Mouse (Mus musculus): ENCODE measurements around the gene Fggy. TPM values are rescaled to one million over a fixed set of nuclear protein-coding genes. Genes with fewer than 3 reads are reported as not detected.

Gene Fggy
- total RNA-seq, 2 experiments from 2014 or later: 8.8 to 11.0 TPM

DNA sequence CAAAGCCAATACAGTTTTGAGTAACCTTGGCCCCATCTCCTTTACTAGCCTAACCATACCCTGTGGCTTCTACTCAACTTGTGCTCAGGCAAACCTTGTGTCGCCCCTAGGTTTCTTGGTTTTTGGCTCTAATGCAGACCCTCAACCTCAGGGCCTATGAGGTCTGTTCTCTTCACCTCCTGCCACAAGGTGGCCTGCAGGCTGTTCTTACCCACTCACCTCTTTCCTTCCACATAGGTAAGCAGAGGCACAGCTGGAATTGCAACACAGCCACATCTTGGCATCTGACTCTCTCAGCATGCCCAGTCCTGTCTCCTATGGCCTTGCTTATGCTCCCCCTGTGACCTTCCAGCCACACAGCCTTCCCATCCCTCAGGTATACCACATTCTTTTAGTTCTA, 114.7 kb downstream of the Fggy start:
- no peak for TF ChIP-seq CTCF (IDR thresholded peaks at IDR 0.05)
- Histone ChIP-seq H3K27ac (no peak overlapping the region), H3K4me3 (no peak overlapping the region)
- no peak for DNase-seq
- intact Hi-C loops (cut with DNase I): no loop called here

DNA sequence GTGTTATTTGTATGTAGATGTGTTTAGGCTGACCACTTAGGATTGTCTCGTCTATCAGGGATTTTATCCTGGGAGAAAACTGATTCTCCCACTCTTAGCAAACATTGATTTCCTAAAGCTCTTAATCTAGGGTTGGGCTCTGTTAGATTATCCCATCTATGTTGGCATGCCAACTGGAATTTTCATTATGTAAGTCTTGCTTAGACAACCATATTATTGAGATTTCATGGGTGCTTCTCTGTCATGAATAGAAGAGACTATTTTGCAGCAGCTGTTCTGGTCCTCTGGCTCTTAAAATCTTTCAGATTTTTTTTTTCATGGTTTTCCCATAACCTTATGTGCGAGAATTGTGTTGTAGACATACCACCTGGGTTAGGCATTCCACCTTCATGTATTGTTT, 119.1 kb downstream of the Fggy start:
- intact Hi-C loops (cut with DNase I): no loop called here

DNA sequence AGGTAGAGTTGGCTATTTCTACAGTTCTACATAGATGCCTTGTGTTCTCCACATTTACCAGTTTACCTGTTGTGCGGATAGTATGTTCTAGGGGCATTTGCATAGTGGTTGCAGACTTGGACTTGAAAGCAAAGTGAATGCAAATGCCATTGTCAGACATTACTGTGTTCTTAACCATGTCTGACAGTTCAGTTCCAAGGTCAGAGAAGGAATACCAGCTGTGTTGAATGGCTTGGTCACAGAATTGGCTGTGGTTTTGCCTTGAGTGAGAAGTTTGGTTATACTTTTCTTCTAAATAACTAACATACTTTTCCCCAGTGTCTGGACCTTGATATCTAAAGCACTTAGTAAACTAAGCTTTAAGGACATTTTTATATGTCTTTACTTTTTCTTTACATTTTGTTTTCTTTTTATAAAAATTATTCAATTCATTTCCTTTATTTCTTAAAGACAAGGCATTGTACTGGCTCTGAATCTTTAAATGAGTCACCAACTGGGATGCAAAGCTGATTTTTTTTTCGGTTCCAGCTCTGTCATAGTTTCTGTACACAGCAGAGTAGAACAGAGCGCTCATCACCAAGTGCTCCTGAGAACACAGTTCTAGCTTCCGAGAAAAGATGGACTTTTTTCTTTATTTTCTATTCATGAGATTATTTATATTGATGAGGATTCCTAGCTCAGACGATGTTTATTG, 123.6 kb downstream of the Fggy start:
- DNase-seq: no peak
- intact Hi-C loops (cut with DNase I): no loop called here
- Histone ChIP-seq H3K4me3 (no peak overlapping the region), H3K27ac (no peak overlapping the region)
- TF ChIP-seq CTCF (IDR thresholded peaks at IDR 0.05): no peak

More for the DNA sequence above, 119.1 kb downstream of the Fggy start:
- no peak overlapping the region for H3K27ac ChIP-seq
- no peak for DNase-seq
- no peak overlapping the region for H3K4me3 ChIP-seq
- no peak for TF ChIP-seq CTCF (IDR thresholded peaks at IDR 0.05)

DNA sequence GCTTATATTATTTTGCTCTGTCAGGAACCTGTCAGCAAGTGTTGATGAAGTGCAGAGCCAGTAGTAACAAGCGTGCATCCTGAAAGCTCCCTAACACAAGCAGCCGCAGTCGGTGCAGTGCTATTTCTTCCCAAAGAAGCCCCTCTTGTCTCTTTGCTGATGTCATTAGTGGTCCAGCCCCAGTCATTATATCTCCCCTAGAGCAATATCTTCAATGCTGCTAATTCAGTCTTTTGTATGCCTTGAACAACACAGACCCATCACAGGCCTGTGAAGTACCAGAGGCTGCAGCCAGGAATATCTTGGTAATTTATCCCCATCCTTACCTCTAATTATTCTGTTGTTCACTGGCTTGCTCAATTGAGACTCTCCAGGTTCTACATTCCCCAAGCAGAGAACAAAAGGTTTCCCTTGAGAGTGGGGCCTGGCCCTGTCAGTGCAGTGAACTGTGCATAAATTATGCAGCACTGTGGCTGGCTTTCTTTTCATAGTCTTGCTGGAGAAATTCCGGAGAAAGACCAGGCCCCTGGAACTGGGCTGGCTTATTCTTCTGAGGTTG, 127.3 kb downstream of the Fggy start:
- Histone ChIP-seq H3K27ac (no peak overlapping the region), H3K4me3 (no peak overlapping the region)
- DNase-seq: no peak
- intact Hi-C loops (cut with DNase I): no loop called here
- TF ChIP-seq CTCF (IDR thresholded peaks at IDR 0.05): no peak

DNA sequence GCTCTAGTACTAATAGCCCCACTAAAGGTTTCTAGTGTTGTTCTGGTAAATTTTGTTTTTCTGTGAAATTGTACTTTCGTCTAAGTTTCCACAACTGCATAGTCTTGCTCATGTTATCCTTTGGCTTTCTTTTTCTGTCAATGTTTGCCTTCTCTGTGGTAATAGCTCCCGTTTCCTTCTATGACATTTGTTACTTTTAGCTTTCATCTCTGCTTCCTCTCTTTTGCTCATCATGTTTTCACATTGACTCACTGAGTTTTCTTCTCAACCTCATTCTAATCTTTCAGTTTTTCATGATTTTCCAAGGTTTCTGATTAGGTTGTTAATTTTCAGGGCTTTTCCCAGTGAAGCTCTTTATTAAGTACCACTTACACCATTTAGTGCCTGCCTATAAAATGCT, 129.5 kb downstream of the Fggy start:
- DNase-seq: no peak
- no peak overlapping the region for H3K4me3 ChIP-seq
- no peak overlapping the region for H3K27ac ChIP-seq
- intact Hi-C loops (cut with DNase I): no loop called here
- TF ChIP-seq CTCF (IDR thresholded peaks at IDR 0.05): no peak

DNA sequence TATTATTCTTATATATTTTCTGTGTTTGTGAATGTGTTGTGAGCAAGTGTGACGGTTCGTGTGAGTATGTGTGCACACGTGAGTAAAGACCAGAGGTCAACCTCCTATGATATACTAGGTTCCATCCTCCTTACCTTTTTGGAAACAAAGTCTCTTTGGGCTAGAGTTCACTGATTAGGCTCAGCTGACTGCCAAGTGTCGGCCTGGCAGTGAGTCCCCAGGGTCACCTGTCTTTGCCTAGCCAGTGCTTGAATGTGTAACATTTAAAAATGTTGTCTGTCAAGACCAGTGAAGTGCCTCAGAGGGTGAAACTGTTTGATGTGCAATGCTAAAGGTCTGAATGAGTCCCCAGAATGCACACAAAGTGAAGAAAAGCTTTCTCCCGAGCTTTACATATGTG, 130.0 kb downstream of the Fggy start:
- Histone ChIP-seq H3K4me3 (no peak overlapping the region), H3K27ac (no peak overlapping the region)
- no peak for DNase-seq
- no peak for TF ChIP-seq CTCF (IDR thresholded peaks at IDR 0.05)
- intact Hi-C loops (cut with DNase I): no loop called here

DNA sequence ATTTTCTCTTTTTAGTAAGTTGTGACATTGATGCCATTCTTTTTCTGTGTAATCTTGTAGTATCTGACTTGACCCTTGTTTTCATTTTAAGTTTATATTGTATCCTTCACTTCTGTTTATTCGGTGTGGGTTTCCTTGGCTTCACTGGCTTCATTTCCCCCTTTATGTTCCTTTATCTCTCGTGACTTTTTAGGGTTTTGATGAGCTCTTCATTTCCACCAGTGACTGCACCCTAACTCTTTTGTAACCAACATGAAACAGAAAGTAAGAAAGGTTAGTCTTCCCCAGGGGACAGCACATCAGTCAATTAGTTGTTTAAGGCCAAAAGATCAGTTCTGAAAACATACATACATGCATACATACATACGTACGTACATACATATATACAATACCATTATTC, 130.9 kb downstream of the Fggy start:
- Histone ChIP-seq H3K4me3 (no peak overlapping the region), H3K27ac (no peak overlapping the region)
- intact Hi-C loops (cut with DNase I): no loop called here
- no peak for DNase-seq
- TF ChIP-seq CTCF (IDR thresholded peaks at IDR 0.05): no peak

DNA sequence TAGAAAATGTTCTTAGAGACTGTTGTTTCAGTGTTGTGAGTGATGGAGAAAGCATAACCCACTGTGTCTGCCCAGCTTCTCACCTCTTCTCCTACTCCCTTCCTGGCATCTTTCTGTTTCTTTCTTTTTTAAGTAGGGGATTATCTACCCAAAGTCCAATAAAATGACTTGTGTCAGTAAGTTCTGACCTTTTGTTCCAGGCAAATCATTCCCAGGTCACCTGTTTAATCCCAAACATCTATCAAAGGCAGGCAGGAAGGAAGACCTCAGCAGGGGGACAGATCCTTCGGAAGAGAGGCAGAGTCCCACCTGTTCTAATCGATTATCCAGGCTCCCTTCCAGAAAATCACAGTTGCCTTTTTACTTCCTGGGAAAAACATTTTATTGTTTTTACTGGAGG, 143.1 kb downstream of the Fggy start:
- intact Hi-C loops (cut with DNase I): no loop called here
- TF ChIP-seq CTCF (IDR thresholded peaks at IDR 0.05): no peak
- Histone ChIP-seq H3K4me3 (no peak overlapping the region), H3K27ac (no peak overlapping the region)
- no peak for DNase-seq

DNA sequence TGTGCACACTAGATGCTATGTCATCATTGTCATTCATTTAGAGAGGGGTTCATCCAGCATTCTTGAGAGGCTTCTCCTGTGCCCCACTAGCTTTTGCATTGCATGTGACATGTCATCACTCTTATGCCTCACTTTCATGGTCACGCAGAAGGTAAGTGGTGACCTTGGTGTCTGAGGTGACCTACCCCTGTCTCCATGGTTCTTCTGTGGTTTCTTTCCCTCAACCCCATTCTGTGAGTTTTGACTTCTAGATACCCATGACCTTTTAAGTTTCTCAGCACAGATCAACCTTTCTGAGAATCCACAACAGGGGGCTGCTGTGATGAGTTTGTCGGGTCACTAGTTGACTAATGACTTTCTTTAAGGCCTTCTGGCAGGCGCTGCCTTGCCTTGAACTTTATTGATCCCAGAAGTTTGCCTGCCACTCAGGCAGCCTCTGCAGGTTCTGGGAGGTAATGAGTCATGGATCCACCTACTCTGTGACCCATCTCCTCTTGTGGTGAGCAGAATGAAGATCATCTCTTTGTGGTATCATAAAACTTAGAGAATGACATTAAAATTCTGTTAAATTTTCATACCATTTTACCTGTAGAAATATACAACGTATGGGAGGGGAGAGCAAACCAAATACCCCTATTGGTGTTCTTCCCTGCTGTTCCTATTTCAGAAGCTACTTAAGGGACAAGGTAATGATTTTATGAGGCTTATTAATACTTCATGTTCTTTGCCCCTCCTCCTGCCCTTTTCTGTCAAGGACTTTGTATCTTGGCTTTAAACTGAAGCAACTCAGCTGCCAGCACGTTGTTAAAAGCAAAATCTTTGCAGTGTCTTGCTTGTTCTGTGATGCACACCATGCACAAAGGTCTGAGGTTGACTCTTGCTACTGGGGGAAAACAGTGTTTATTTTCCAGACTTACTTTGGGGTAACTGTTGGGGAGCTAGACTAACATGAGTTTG, 150.9 kb downstream of the Fggy start:
- intact Hi-C loops (cut with DNase I): no loop called here
- no peak for DNase-seq
- H3K4me3 ChIP-seq: no peak overlapping the region
- TF ChIP-seq CTCF (IDR thresholded peaks at IDR 0.05): no peak
- H3K27ac ChIP-seq: no peak overlapping the region

DNA sequence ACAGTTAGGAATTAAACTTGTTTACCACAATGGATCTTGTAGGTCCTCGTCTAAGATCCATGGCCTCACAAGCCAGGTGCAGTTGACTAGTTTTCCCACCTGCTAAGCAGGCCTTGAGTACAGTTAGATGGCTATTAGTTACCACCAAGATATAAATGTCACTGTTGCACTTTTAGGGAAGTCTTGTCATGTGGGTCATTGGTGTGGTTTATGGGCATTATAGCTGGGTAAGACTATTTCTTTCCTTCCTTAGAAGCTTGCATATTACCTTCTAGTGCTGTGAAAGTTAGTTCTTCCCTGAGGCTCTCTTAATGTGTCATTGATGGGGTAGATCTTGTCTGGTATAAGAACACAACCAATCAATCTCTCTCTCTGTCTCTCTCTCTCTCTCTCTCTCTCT, 152.4 kb downstream of the Fggy start:
- Histone ChIP-seq H3K27ac (no peak overlapping the region), H3K4me3 (no peak overlapping the region)
- intact Hi-C loops (cut with DNase I): no loop called here
- DNase-seq: no peak
- TF ChIP-seq CTCF (IDR thresholded peaks at IDR 0.05): no peak

DNA sequence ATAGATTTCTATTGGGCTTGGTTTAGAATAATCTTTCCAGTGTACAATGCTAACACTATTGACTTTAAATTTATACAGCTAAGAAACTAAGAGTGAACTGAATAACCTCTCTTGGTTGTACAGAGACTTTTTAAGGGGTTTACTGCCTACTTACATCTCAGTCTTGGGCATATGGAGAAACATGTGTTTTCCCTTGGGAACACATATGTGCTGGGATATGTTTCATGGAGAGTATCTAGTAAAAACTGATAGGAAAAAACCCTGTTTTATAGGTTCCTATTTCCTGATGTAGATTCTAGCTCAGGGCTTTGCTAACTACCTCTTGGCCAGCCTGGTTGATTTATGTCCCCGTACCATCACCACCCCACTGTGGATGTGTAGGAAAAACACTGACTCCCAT, 155.5 kb downstream of the Fggy start:
- TF ChIP-seq CTCF (IDR thresholded peaks at IDR 0.05): no peak
- Histone ChIP-seq H3K4me3 (no peak overlapping the region), H3K27ac (no peak overlapping the region)
- no peak for DNase-seq
- intact Hi-C loops (cut with DNase I): no loop called here

DNA sequence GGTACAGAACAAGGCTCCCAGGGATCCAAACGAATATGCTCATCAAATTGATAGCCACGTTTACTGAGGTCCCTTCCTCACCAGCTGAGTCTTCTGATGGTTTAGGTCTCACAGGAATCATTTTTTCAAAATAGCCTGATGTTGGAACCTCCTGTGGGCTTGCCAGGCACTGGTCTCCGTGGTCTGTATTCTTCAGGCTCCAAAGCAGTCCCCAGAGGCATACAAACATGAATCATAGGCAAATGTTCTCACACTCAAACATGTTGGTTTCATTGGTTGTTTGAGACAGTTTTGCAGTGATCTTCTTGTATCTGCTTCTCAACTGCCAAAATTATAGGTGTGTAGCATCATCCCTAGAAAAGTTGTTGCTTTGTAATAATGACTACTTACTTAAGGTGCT, 156.0 kb downstream of the Fggy start:
- Histone ChIP-seq H3K27ac (no peak overlapping the region), H3K4me3 (no peak overlapping the region)
- no peak for DNase-seq
- no peak for TF ChIP-seq CTCF (IDR thresholded peaks at IDR 0.05)
- intact Hi-C loops (cut with DNase I): no loop called here

DNA sequence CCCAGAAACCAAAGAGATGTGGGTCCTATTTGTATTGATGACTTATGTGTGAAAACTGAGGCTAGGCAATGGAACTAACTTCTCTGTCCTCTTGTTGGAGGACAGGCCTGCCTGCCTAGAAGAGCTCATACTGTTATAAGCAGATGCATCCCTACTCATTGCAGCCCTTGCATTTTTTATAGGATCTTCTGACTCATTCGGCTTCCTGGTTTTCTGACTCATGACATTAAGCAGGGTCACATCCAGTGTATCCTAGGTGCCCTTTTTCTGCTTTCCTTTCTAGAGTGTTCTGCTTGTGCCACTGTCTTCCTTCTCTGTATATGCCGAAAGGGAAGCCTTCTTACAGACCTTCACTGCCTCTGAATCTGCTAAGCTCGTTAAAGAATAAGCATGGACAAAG, 158.8 kb downstream of the Fggy start:
- intact Hi-C loops (cut with DNase I): no loop called here
- H3K4me3 ChIP-seq: no peak overlapping the region
- no peak overlapping the region for H3K27ac ChIP-seq
- TF ChIP-seq CTCF (IDR thresholded peaks at IDR 0.05): no peak
- no peak for DNase-seq
